Mouse (Mus musculus) olfactory bulb, adult 2 months (tissue): ENCODE data around the gene Klhl41. TPM values are rescaled to one million over a fixed set of nuclear protein-coding genes. Genes with fewer than 3 reads are reported as not detected.

Experiments
- H3K27ac ChIP-seq: fragments of 200-500 bp; 2 replicates; pipeline ENCODE4 v1.5.1; 2012; ENCODE audit warnings: low read depth, low read length; ENCODE audit not compliant: insufficient read depth
- H3K4me1 ChIP-seq: fragments of 200-500 bp; 2 replicates; pipeline ENCODE4 v1.6.1; 2012; ENCODE audit warnings: low read length; ENCODE audit not compliant: control insufficient read depth, insufficient read depth
- H3K4me3 ChIP-seq: fragments of 200-500 bp; 2 replicates; pipeline ENCODE4 v1.5.1; 2012; ENCODE audit warnings: mild to moderate bottlenecking, low read depth, low read length, moderate library complexity; ENCODE audit not compliant: insufficient read depth
- CTCF ChIP-seq: fragments of 200-500 bp; IDR thresholded peaks from 2 replicates; pipeline ENCODE4 v1.5.1; 2012; ENCODE audit warnings: low read depth, mild to moderate bottlenecking, low read length, moderate library complexity; ENCODE audit not compliant: insufficient read depth
- POLR2A ChIP-seq: fragments of 200-500 bp; IDR thresholded peaks from 2 replicates; pipeline ENCODE4 v1.6.1; 2012; ENCODE audit warnings: mild to moderate bottlenecking, low read depth, low read length, moderate library complexity; ENCODE audit not compliant: insufficient read depth
- WGBS: fragments of 180-500 bp; shearing (Covaris S2); methylation state at CpG from one replicate; pipeline ENCODE4 v1.1.7; 2018; 5-methylcytosine and 5-hydroxymethylcytosine counted together
- polyA plus RNA-seq: library from polyadenylated mRNA; stranded (reverse); fragments of >200 nt; gene quantifications from 2 replicates; pipeline ENCODE4 v1.2.4, GENCODE M21; 2012; ENCODE audit warnings: low replicate concordance; ENCODE audit not compliant: missing spikeins, insufficient read depth, insufficient read length

The Klhl41 gene
- polyA plus RNA-seq, 1 experiment = not detected

GRCm38 (mm10) chr2:69712981-69713625, 43.2 kb downstream of the Klhl41 start, which contains the start of gene Fastkd1:
Fastkd1 (minus strand) TSS chr2:69713516.
- TF ChIP-seq CTCF (no peak), POLR2A (peak; percentile 51)
- Histone ChIP-seq H3K27ac (peak within 1 kb of the TSS; percentile 89), H3K4me3 (peak within 1 kb of the TSS; percentile 74), H3K4me1 (no peaks in the 10 kb centered on the region; the same call in 1 of the 2 replicates)
- under 1% methylated on average over 39 of the region's 39 CpGs for WGBS

- H3K27ac ChIP-seq = no peak overlapping the region
- no peaks in the 10 kb centered on the region; the same call in 1 of the 2 replicates for H3K4me1 ChIP-seq
- TF ChIP-seq POLR2A = no peak
- no peak for TF ChIP-seq CTCF
- 20% methylated on average over 4 of the region's 4 CpGs for WGBS
- H3K4me3 ChIP-seq = no peak overlapping the region
These were observed 43.7 kb downstream of the Klhl41 start for GRCm38 (mm10) chr2:69713626-69714014.

- 82% methylated on average over 5 of the region's 5 CpGs for WGBS
- Histone ChIP-seq H3K4me1 (no peaks in the 10 kb centered on the region; the same call in 1 of the 2 replicates), H3K27ac (no peak overlapping the region), H3K4me3 (no peak overlapping the region)
- TF ChIP-seq POLR2A (no peak), CTCF (no peak)
These were observed 44.2 kb downstream of the Klhl41 start for GRCm38 (mm10) chr2:69714126-69714525.

GRCm38 (mm10) chr2:69716483-69716882, 46.6 kb downstream of the Klhl41 start:
- Histone ChIP-seq H3K27ac (no peak overlapping the region), H3K4me1 (no peaks in the 10 kb centered on the region), H3K4me3 (no peak overlapping the region)
- TF ChIP-seq POLR2A = no peak
- no peak for TF ChIP-seq CTCF
- 76% methylated on average over 3 of the region's 3 CpGs for WGBS

- Histone ChIP-seq H3K4me3 (no peak overlapping the region), H3K4me1 (no peaks in the 10 kb centered on the region), H3K27ac (no peak overlapping the region)
- WGBS = 78% methylated on average over 1 of the region's 1 CpGs
- TF ChIP-seq CTCF (no peak), POLR2A (no peak)
These were observed 49.2 kb downstream of the Klhl41 start for GRCm38 (mm10) chr2:69719121-69719520.

GRCm38 (mm10) chr2:69722273-69722649, 52.3 kb downstream of the Klhl41 start, which contains the start of gene Ppig:
Ppig (plus strand) TSS chr2:69722545.
- H3K27ac ChIP-seq = peak within 1 kb of the TSS; percentile 95
- H3K4me3 ChIP-seq = peak within 1 kb of the TSS; percentile 75
- H3K4me1 ChIP-seq = no peaks in the 10 kb centered on the region
- TF ChIP-seq CTCF (no peak), POLR2A (no peak)
- WGBS = 3% methylated on average over 12 of the region's 12 CpGs

- Histone ChIP-seq H3K4me1 (no peaks in the 10 kb centered on the region), H3K27ac (peak overlapping the region; percentile 95), H3K4me3 (peak overlapping the region; percentile 75)
- under 1% methylated on average over 91 of the region's 91 CpGs for WGBS
- peak; percentile 66 for TF ChIP-seq POLR2A
- no peak for TF ChIP-seq CTCF
These were observed 53.0 kb downstream of the Klhl41 start for GRCm38 (mm10) chr2:69722650-69723518.

GRCm38 (mm10) chr2:69723519-69723825, 53.6 kb downstream of the Klhl41 start:
- no peak for TF ChIP-seq CTCF
- no peak for TF ChIP-seq POLR2A
- under 1% methylated on average over 13 of the region's 13 CpGs for WGBS
- peak overlapping the region; percentile 47; the same call in 1 of the 2 replicates for H3K27ac ChIP-seq

More at GRCm38 (mm10) chr2:69723519-69723825, 53.6 kb downstream of the Klhl41 start:
- no peaks in the 10 kb centered on the region for H3K4me1 ChIP-seq
- peak overlapping the region; percentile 75 for H3K4me3 ChIP-seq

Other genes with a start within 250 kb of the Klhl41 start
- not detected in 2 replicates for gene Lrp2, start 84.1 kb upstream of the Klhl41 start, polyA plus RNA-seq
- not detected in 2 replicates for gene Bbs5, start 22.9 kb upstream of the Klhl41 start, polyA plus RNA-seq
- gene Fastkd1, start 43.4 kb downstream of the Klhl41 start, polyA plus RNA-seq = not detected in 2 replicates
- gene Ppig, start 52.4 kb downstream of the Klhl41 start, polyA plus RNA-seq = 155 TPM in 1 of 2 replicates, not detected in the other
- gene Ccdc173, start 119.5 kb downstream of the Klhl41 start, polyA plus RNA-seq = not detected in 2 replicates
- gene Phospho2, start 119.5 kb downstream of the Klhl41 start, polyA plus RNA-seq = not detected in 2 replicates
- gene Klhl23, start 151.8 kb downstream of the Klhl41 start, polyA plus RNA-seq = not detected in 2 replicates
- 660 TPM in 1 of 2 replicates, not detected in the other for gene Ssb, start 191.4 kb downstream of the Klhl41 start, polyA plus RNA-seq
- gene Mettl5, start 215.5 kb downstream of the Klhl41 start, polyA plus RNA-seq = not detected in 2 replicates
- 194 TPM in 1 of 2 replicates, not detected in the other for gene Ubr3, start 227.1 kb downstream of the Klhl41 start, polyA plus RNA-seq